Mouse (Mus musculus) cerebellum, adult 8-10 months (tissue): Measurements from ENCODE around the gene Defa28.
"Not testable (repeated sequence)": the region's sequence is repeated elsewhere in the genome, so short reads cannot be mapped to it uniquely, and the experiment has no call there.

Experiments used
- DNase-seq: peaks from one replicate; pipeline ENCODE4 v3.0.0; 2022

Gene Defa28

GRCm38 (mm10) chr8:21582706-21583105 is at the start of gene Defa28:
Gene Defa28 (plus strand): TSS chr8:21583006.
- DNase-seq: not testable (repeated sequence)

GRCm38 (mm10) chr8:21565086-21565485 is 17.7 kb upstream of the Defa28 start, which contains the start of gene Defa37:
Gene Defa37 (plus strand): TSS chr8:21565386.
- not testable (repeated sequence) for DNase-seq

- not testable (repeated sequence) for DNase-seq
Measured at GRCm38 (mm10) chr8:21594408-21594807, 11.6 kb downstream of the Defa28 start, which contains the start of gene Gm7861. Gene Gm7861 (minus strand): TSS chr8:21594508.

DNA sequence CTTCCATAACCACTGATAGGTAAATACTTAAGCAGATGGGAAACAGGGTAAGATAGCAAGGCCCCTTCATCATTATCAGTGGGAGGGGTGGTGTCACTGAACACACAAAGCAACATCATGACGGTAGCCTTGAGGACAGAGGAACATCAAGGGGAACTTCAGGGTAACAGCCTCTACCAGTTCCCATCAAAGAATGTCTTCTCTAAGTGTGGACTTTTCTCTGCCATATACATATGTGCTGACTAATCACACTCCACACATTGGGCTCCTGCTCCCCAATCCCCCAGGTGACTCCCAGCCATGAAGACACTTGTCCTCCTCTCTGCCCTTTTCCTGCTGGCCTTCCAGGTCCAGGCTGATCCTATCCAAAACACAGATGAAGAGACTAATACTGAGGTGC is 35.1 kb downstream of the Defa28 start, which contains the start of gene Defa26:
Defa26 (plus strand) TSS at position 301 of the 400 bp plus-strand sequence.
- not testable (repeated sequence) for DNase-seq
